Mouse (Mus musculus): ENCODE results near the gene Olfr155. TPM values are rescaled to one million over a fixed set of nuclear protein-coding genes. Genes with fewer than 3 reads are reported as not detected.

Olfr155 gene
- polyA plus RNA-seq (2012): not detected in 2 replicates

GRCm38 (mm10) chr4:43851265-43851664, at the start of gene Olfr155:
Olfr155 (plus strand) TSS chr4:43851565.

GRCm38 (mm10) chr4:43823845-43824337, 27.5 kb upstream of the Olfr155 start, which contains the start of gene Olfr156:
Olfr156 (minus strand) TSS chr4:43823895.

GRCm38 (mm10) chr4:43840101-43840500, 11.3 kb upstream of the Olfr155 start, which contains the start of gene Olfr157:
Olfr157 (minus strand) TSS chr4:43840201.

GRCm38 (mm10) chr4:43875160-43875918, 24.0 kb downstream of the Olfr155 start, which contains the start of gene Reck:
Reck (plus strand) TSS chr4:43875530.

Other genes starting within 250 kb of the Olfr155 start
- gene Npr2, start 219.6 kb upstream of the Olfr155 start, polyA plus RNA-seq (2012): 2.0 and 2.3 TPM in 2 replicates
- 0.26 and 0.36 TPM in 2 replicates for gene Spag8, start 198.0 kb upstream of the Olfr155 start, polyA plus RNA-seq (2012)
- 44.6 and 61.0 TPM in 2 replicates for gene Hint2, start 195.1 kb upstream of the Olfr155 start, polyA plus RNA-seq (2012)
- 4.2 and 6.7 TPM in 2 replicates for gene Tmem8b, start 182.6 kb upstream of the Olfr155 start, polyA plus RNA-seq (2012)
- 0.07 and 0.22 TPM in 2 replicates for gene Fam221b, start 182.4 kb upstream of the Olfr155 start, polyA plus RNA-seq (2012)
- gene Olfr70, start 150.8 kb upstream of the Olfr155 start, polyA plus RNA-seq (2012): not detected in 2 replicates
- not detected in 2 replicates for gene Olfr71, start 141.3 kb upstream of the Olfr155 start, polyA plus RNA-seq (2012)
- gene Hrct1, start 124.4 kb upstream of the Olfr155 start, polyA plus RNA-seq (2012): not detected in 2 replicates
- gene Spaar, start 121.5 kb upstream of the Olfr155 start, polyA plus RNA-seq (2012): 0.03 TPM in 1 of 2 replicates, not detected in the other
- not detected in 2 replicates for gene Olfr159, start 80.6 kb upstream of the Olfr155 start, polyA plus RNA-seq (2012)
- gene Olfr156, start 27.7 kb upstream of the Olfr155 start, polyA plus RNA-seq (2012): not detected in 2 replicates
- gene Olfr157, start 11.4 kb upstream of the Olfr155 start, polyA plus RNA-seq (2012): not detected in 2 replicates
- 0.53 and 1.00 TPM in 2 replicates for gene Reck, start 24.0 kb downstream of the Olfr155 start, polyA plus RNA-seq (2012)
- gene Glipr2, start 105.8 kb downstream of the Olfr155 start, polyA plus RNA-seq (2012): 12.7 and 16.1 TPM in 2 replicates
- gene Ccin, start 131.9 kb downstream of the Olfr155 start, polyA plus RNA-seq (2012): not detected in 2 replicates
- 466 and 477 TPM in 2 replicates for gene Clta, start 152.9 kb downstream of the Olfr155 start, polyA plus RNA-seq (2012)
- 41.3 and 46.5 TPM in 2 replicates for gene Gne, start 232.6 kb downstream of the Olfr155 start, polyA plus RNA-seq (2012)